Mouse (Mus musculus) forebrain, embryonic 12.5 days (tissue): ENCODE results near the gene Gdf11. TPM values are rescaled to one million over a fixed set of nuclear protein-coding genes. Genes with fewer than 3 reads are reported as not detected.
A peak's percentile ranks its signal among the peaks of the same experiment; 100 is the strongest.

Source experiments
- ATAC-seq: fragments of 200-750 bp; cut with Nextera tagmentation; 2 replicates; pipeline ENCODE4 v1.8.0; 2017; ENCODE audit warnings: moderate TSS enrichment; ENCODE audit not compliant: low FRiP score
- H3K27ac ChIP-seq: fragments of 300-500 bp; sonication (generic); 2 replicates; pipeline ENCODE4 v1.5.1; 2016; ENCODE audit warnings: mild to moderate bottlenecking
- H3K27me3 ChIP-seq: fragments of 300-500 bp; sonication (generic); 2 replicates; pipeline ENCODE4 v1.6.1; 2016; ENCODE audit warnings: mild to moderate bottlenecking
- H3K36me3 ChIP-seq: fragments of 300-500 bp; sonication (generic); replicated peaks from 2 replicates; pipeline ENCODE4 v1.6.1; 2016; ENCODE audit warnings: mild to moderate bottlenecking
- H3K4me1 ChIP-seq: fragments of 300-500 bp; sonication (generic); 2 replicates; pipeline ENCODE4 v1.6.1; 2016
- H3K4me2 ChIP-seq: fragments of 300-500 bp; sonication (generic); 2 replicates; pipeline ENCODE4 v1.6.1; 2016; ENCODE audit warnings: mild to moderate bottlenecking, moderate library complexity
- H3K4me3 ChIP-seq: fragments of 300-500 bp; sonication (generic); replicated peaks from 2 replicates; pipeline ENCODE4 v1.5.1; 2016; ENCODE audit warnings: mild to moderate bottlenecking
- H3K9ac ChIP-seq: fragments of 300-500 bp; sonication (generic); 2 replicates; pipeline ENCODE4 v1.6.1; 2016; ENCODE audit warnings: mild to moderate bottlenecking
- H3K9me3 ChIP-seq: fragments of 300-500 bp; sonication (generic); 2 replicates; pipeline ENCODE4 v1.6.1; 2016
- WGBS: fragments of 180-500 bp; shearing (Covaris S2); methylation state at CpG from one replicate; pipeline ENCODE4 v1.1.7; 2016; 5-methylcytosine and 5-hydroxymethylcytosine counted together
- polyA plus RNA-seq: library from polyadenylated mRNA; unstranded; fragments of >200 nt; fragmentation: Nextera tagmentation; extraction: Ambion mirVana; gene quantifications from 2 replicates; pipeline ENCODE4 v1.2.1, GENCODE M21; 2016

The Gdf11 gene
- polyA plus RNA-seq = 9.3 and 9.6 TPM in 2 replicates

DNA sequence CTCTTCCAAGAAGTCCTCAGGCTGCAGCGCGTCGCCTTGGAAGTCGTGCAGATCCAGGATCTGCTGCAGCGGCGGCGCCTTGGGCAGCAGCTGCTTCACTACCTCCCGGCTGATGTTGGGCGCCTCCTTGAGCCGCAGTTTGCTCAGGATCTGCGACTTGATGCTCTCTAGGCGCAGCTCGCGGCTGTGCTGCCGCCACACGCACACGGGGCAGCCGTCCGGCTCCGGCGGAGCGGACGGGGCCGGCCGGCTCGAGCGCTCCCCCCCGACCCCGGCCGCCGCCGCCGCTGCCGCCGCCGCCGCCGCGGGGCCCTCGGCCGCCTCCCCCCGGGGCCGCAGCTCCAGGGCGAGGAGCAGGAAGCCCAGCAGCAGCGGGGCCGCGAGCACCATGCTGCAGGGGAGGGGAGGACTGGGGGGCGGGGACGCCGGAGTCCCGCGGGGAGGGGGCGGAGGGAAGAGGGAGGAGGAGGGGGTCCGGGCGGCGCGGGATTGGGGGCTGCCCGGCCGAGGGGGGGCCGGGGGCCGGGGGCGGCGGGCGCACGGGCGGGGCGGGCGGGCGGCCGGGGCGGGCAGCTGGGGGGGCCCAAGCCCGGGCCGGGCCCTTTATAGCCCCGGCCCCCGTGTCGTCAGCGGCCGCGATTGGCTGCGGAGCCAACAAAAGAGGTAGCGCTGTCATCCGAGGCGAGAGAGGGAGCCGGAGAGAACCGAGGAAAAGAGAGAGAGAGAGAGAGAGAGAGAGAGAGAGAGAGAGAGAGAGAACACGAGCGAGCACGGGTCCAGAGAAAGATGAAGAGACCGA lies at the start of gene Gdf11:
Gene Gdf11 (minus strand): TSS at position 423 of the 799 bp plus-strand sequence.
- Histone ChIP-seq H3K27ac (peak within 1 kb of the TSS; percentile 95), H3K27me3 (peaks cover 15% of the 10 kb centered on the region), H3K4me3 (peak within 1 kb of the TSS; percentile 78), H3K4me1 (peaks cover 51% of the 10 kb centered on the region), H3K36me3 (peaks cover 15% of the 10 kb centered on the region), H3K9ac (peak within 1 kb of the TSS; percentile 84), H3K4me2 (peak within 1 kb of the TSS; percentile 91), H3K9me3 (no peaks in the 10 kb centered on the region)
- peak; percentile 90 for ATAC-seq
- under 1% methylated on average over 46 of the region's 89 CpGs for WGBS

DNA sequence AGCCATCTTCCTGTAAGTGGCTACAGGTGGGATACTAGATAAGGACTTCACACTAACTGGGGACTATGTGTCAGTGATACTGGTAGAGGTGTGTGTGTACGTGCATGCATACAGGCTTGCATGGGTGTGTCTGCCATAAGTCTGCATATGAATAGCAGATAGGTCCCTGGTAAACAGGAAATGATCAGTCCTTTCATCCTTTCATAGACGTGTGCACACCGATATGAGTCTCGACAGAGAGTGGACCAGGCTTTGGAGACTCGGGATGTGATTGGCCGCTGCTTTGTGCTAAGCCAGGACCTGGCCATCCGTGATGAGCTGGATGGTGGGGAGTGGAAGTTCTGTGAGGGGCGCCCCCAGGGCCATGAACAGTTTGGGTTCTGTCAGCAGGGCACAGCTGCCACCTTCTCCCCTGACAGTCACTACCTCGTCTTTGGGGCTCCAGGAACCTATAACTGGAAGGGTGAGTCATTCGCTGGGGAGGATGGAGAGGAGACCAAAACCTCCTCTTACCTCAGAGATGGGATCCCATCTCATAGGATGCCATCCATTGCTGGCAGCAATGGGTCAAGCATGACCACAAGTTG lies 49.0 kb upstream of the Gdf11 start:
- H3K36me3 ChIP-seq = no peaks in the 10 kb centered on the region
- no peaks in the 10 kb centered on the region for H3K4me1 ChIP-seq
- no peak for ATAC-seq
- WGBS = 84% methylated on average over 10 of the region's 10 CpGs
- no peak overlapping the region for H3K9ac ChIP-seq
- H3K27me3 ChIP-seq = peaks cover 16% of the 10 kb centered on the region
- no peaks in the 10 kb centered on the region for H3K9me3 ChIP-seq
- H3K27ac ChIP-seq = no peak overlapping the region
- no peak overlapping the region for H3K4me2 ChIP-seq
- H3K4me3 ChIP-seq = no peak overlapping the region

DNA sequence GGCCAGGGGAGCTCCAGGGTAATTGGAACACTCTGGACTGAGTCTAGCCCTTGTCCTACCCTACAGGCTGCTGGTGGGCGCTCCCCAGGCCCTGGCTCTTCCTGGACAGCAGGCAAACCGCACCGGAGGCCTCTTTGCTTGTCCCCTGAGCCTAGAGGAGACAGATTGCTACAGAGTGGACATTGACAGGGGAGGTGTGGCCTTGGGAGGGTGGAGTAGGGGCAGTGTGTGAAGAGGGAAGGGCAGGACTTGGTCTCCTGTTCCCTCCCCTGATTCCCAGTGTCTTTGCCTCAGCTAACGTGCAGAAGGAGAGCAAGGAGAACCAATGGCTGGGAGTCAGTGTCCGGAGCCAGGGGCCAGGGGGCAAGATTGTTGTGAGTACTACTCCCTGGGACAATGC lies 47.5 kb upstream of the Gdf11 start:
- Histone ChIP-seq H3K27me3 (peaks cover 32% of the 10 kb centered on the region), H3K4me1 (peaks cover 4% of the 10 kb centered on the region), H3K4me3 (no peak overlapping the region), H3K4me2 (no peak overlapping the region), H3K27ac (no peak overlapping the region), H3K36me3 (no peaks in the 10 kb centered on the region), H3K9me3 (no peaks in the 10 kb centered on the region), H3K9ac (no peak overlapping the region)
- no peak for ATAC-seq
- 66% methylated on average over 5 of the region's 5 CpGs for WGBS

DNA sequence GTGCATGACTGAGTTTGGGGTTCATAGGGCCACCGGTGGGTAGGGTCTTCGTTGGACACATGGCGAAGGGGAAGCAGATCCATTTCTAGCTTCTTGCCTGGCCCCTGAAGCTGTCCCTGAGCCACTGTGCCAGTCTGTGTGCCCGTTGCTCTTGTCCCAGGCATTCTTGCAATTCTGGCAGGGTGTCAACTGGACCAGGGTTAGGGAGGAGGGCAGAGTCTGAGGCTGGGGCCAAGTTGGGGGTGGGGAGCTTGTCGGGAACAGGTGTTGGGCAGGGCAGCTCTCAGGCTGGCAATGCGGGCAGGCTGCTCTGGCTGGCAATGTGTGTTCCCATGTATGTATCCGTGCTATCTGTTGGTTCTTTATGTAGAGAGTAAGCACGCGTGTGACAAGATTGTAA lies 46.9 kb upstream of the Gdf11 start:
- H3K27ac ChIP-seq = no peak overlapping the region
- H3K9me3 ChIP-seq = no peaks in the 10 kb centered on the region
- peaks cover 37% of the 10 kb centered on the region for H3K27me3 ChIP-seq
- 85% methylated on average over 9 of the region's 9 CpGs for WGBS
- H3K9ac ChIP-seq = no peak overlapping the region
- ATAC-seq = no peak
- peaks cover 10% of the 10 kb centered on the region for H3K4me1 ChIP-seq
- H3K4me2 ChIP-seq = no peak overlapping the region
- no peak overlapping the region for H3K4me3 ChIP-seq
- H3K36me3 ChIP-seq = no peaks in the 10 kb centered on the region

DNA sequence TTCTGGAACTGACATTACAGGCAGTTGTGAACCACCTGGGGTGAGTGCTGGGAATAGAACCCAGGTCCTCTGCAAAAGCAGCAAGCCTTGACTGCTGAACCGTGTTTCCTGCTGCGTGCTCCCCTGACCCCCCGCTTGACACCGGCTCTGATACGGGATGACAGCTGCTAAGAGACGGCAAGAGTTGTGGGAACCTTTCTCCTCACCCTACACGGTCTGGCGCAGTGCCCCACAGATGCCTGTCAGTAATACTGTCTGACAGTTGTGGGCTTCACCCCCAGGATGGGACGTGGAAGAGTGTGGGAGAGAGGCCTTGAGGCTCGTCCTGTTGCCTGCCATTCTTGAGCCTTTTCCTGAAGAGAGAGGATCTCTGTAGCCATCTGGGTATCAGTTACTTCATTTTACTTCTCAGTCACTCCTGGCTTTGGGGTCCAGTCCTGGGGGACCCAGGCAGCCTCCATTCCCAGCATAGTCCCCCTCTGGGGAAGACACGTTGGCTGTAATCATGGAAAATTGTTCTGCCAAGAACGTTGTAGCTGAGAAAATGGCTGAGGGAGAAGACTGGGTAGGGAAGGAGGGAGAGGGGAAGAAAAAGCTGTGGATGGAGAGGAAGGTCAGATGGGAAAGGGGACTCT lies 46.4 kb upstream of the Gdf11 start:
- no peak for ATAC-seq
- WGBS = 76% methylated on average over 12 of the region's 12 CpGs

DNA sequence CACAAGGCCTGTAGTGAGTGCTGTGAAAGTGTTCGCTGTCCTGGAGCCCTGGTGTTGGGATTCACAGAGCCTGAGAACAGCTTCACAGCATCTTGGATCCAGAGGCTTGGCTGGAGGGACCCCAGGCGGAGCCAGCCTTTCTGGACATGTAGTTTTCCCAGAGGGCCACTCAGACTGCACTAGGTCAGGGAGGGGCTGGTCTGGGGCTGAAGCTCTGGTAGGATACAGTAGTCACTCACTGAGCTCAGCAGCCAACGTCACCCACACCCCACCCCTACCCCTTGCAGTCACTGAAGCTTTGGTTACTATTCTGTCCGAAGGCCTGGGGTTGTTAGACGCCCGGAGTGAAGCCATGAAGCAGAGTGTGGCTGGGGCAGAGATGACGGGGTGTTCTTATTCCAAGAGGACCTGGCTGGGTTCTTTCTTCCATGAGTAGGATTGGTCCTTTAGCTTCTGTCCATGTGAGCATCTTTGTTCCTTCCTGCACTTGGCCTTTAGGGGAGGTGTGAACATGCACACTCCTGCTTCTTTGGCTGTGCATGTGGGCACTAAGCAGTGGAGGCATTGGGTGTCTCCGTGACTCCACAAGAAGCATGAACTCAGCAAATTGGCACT lies 44.4 kb upstream of the Gdf11 start:
- Histone ChIP-seq H3K27me3 (peaks cover 62% of the 10 kb centered on the region), H3K36me3 (no peaks in the 10 kb centered on the region), H3K4me3 (no peak overlapping the region), H3K4me2 (no peak overlapping the region), H3K27ac (no peak overlapping the region), H3K4me1 (peaks cover 14% of the 10 kb centered on the region), H3K9ac (no peak overlapping the region), H3K9me3 (no peaks in the 10 kb centered on the region)
- 78% methylated on average over 8 of the region's 8 CpGs for WGBS
- ATAC-seq = no peak

More for the DNA sequence above, 46.4 kb upstream of the Gdf11 start:
- no peaks in the 10 kb centered on the region for H3K36me3 ChIP-seq
- no peak overlapping the region for H3K27ac ChIP-seq
- H3K4me3 ChIP-seq = no peak overlapping the region
- H3K4me1 ChIP-seq = peaks cover 14% of the 10 kb centered on the region
- H3K9ac ChIP-seq = no peak overlapping the region
- peaks cover 43% of the 10 kb centered on the region for H3K27me3 ChIP-seq
- H3K9me3 ChIP-seq = no peaks in the 10 kb centered on the region
- no peak overlapping the region for H3K4me2 ChIP-seq

DNA sequence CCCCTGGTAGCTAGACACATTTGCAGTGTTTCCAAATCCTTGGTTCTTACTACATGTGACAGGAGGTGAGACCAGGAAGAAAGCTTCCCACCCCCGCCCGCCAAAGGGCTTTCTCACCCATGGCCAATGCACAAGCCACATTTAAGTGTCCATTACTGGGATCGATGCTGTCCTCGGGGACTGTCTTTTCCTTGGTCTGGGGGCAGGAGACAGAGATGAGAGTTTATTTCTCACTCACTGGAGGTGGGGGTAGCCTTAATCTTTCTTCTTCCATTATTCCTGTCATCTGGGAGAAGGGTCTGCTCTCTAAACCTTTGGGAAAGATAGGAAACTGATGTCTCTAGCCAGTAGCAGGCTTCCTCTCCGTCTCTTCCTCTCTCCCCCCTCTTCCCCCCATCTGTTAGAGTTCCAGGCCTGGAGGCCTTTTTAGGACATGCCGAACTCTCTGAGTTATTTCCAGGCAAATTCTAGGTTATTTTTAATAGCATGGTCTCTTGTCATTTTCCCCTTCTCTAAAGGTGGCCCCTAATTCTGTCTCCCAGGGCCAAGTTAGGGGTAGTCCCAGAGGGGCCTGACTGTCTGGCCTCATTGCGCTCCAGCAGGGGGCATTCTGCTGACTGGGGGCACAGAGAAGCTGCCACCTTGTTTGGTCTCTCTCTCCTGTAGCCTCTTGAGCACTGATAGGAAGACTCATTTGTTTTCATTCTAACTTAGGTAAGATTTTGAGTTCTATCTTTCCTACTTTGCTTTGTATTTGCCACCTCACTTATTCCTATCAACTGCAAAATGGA lies 43.7 kb upstream of the Gdf11 start:
- WGBS = 64% methylated on average over 7 of the region's 7 CpGs
- H3K9me3 ChIP-seq = no peaks in the 10 kb centered on the region
- H3K36me3 ChIP-seq = no peaks in the 10 kb centered on the region
- H3K27me3 ChIP-seq = peaks cover 70% of the 10 kb centered on the region
- H3K4me1 ChIP-seq = peaks cover 14% of the 10 kb centered on the region
- H3K4me2 ChIP-seq = no peak overlapping the region
- no peak for ATAC-seq
- no peak overlapping the region for H3K4me3 ChIP-seq
- no peak overlapping the region for H3K27ac ChIP-seq
- H3K9ac ChIP-seq = no peak overlapping the region

DNA sequence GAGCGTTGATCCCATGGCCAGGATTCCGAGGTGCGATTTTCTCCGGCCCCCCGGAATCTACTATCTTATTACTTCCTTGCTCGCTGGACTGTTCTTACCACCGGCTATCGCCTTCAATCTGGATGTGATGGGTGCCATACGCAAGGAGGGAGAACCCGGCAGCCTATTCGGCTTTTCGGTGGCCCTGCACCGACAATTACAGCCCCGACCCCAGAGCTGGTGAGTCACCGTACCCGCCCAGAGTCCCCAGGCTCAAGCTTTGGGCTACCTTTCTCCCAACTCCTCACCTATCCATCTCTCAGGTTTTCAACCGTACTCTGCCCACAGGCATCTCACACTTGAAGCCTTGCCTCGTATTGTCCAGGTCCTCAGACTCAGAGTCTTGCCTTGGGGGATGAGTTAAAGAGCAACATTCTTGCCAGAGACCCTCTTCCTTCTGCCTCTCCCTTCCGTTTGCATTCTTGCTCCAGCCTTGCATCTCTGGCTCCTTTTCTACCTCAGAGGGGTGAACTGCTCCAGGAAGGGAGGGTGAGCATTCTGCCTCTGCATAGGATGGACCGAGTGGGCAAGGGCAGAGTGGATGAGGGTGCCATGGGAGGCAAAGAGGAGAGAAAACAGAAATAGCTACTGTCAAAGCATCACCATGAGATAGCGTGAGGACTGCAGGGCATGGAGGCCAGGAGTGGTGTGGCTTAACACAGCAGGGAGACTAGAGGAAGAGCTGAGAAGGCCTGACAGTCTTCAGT lies 42.6 kb upstream of the Gdf11 start:
- peak overlapping the region; percentile 45 for H3K4me3 ChIP-seq
- WGBS = 3% methylated on average over 21 of the region's 21 CpGs
- ATAC-seq = peak; percentile 9; the same call in 1 of the 2 replicates
- H3K27me3 ChIP-seq = peaks cover 78% of the 10 kb centered on the region
- H3K4me1 ChIP-seq = peaks cover 14% of the 10 kb centered on the region
- no peaks in the 10 kb centered on the region for H3K9me3 ChIP-seq
- H3K36me3 ChIP-seq = no peaks in the 10 kb centered on the region
- no peak overlapping the region for H3K27ac ChIP-seq
- peak overlapping the region; percentile 72 for H3K4me2 ChIP-seq
- H3K9ac ChIP-seq = peak overlapping the region; percentile 29

DNA sequence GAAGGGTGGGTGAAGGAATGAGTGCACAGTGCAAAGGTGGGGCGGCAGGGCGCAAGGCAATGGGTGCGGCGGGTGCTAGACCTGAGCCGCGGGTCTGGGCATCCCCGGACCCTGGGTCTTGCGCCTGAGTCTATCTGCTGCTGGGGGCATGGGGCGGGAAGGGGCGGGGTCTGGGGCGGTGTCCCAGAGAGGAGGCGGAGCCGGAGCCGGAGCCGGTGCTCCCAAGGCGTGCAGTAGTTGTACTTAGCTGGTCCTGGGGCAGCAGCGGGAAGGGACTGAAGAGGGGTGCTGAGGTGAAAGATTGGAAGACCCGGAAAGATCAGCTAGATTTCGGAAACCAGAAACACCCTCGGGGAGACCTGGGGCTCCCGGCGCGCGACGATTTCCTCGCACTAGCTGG lies 42.1 kb upstream of the Gdf11 start, which contains the start of gene Itga7:
Gene Itga7 (plus strand): TSS at position 245 of the 400 bp plus-strand sequence.
- H3K9ac ChIP-seq = peak within 1 kb of the TSS; percentile 29
- ATAC-seq = peak; percentile 88
- peaks cover 14% of the 10 kb centered on the region for H3K4me1 ChIP-seq
- H3K4me2 ChIP-seq = peak within 1 kb of the TSS; percentile 72
- no peaks in the 10 kb centered on the region for H3K36me3 ChIP-seq
- peaks cover 84% of the 10 kb centered on the region for H3K27me3 ChIP-seq
- peak within 1 kb of the TSS; percentile 45 for H3K4me3 ChIP-seq
- H3K27ac ChIP-seq = no peak within 1 kb of the TSS
- under 1% methylated on average over 26 of the region's 26 CpGs for WGBS
- H3K9me3 ChIP-seq = no peaks in the 10 kb centered on the region

DNA sequence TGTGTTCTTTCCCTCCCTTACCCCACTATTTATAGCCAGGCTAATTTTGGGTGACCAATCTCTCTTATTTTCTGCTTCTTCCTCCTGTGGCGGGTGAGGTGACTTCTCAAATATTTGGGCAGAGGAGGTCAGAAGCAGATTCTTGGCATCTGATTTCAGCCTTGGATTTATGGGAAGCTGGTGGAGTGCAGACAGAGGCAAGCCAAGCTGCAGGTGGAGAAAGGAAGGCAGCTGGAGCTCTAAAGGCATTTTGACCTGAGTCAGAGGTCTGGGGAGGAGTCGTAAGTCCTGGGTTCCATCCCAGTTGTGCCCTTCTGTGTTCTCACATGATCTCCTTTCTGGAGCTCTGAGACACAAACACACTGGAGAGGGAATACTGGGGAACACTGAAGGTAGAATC lies 39.9 kb upstream of the Gdf11 start:
- Histone ChIP-seq H3K36me3 (no peaks in the 10 kb centered on the region), H3K27me3 (peaks cover 92% of the 10 kb centered on the region), H3K9me3 (no peaks in the 10 kb centered on the region), H3K27ac (no peak overlapping the region), H3K4me3 (no peak overlapping the region), H3K4me1 (peaks cover 17% of the 10 kb centered on the region), H3K4me2 (no peak overlapping the region), H3K9ac (no peak overlapping the region)
- ATAC-seq = no peak
- 74% methylated on average over 2 of the region's 2 CpGs for WGBS

DNA sequence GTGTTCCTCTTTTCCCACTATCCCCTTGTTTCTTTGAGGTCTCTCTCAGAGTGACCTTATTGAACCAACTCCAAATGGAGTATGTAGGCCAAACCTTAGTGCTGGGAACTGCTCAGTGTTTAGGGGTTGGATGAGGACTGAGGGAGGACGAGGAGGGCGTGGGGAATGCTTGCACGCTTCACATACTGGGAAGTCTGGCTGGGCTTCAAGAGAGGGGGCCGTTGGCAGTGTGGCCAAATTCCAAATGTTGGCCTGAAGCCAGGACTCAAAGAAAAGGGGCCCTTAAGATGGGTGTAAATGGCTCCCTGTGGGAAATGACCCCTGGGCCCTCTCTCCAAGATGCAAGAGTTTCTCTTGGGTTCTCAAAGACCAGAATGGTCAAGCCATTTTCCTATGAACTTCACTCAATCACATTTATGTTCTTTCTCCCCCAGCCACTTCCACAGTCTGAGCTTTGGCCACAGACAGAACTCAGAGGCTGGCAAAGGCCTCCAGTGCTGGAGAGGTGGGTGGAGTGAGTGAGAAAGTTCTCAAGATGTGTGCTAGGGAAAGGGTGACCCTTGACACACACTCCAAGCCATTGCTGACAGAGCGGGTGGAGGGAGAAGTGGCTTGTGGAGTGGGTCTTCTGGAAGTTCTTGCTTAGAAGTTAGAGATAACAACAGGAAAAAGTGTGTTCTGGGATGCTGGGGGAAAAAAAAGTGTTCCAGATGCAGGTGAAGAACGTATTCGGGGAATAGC lies 38.3 kb upstream of the Gdf11 start:
- Histone ChIP-seq H3K9ac (no peak overlapping the region), H3K27me3 (peaks cover 76% of the 10 kb centered on the region), H3K4me3 (no peak overlapping the region), H3K4me1 (peaks cover 17% of the 10 kb centered on the region), H3K9me3 (no peaks in the 10 kb centered on the region), H3K27ac (no peak overlapping the region), H3K36me3 (no peaks in the 10 kb centered on the region), H3K4me2 (no peak overlapping the region)
- 72% methylated on average over 7 of the region's 7 CpGs for WGBS
- ATAC-seq = no peak
